Mouse (Mus musculus): ENCODE measurements at regions not wholly inside any gene's neighbourhood (a gene's known extent, or its start where the extent isn't known, plus 50 kb on each side); places are given as distances from the start of the nearest gene placed in this dataset.

GRCm38 (mm10) chr10:51792030-51792429 is 114.5 kb downstream of the Rfx6 start:
- H3K9ac ChIP-seq (replicated peaks; ENCODE audit: low read length), result no peak overlapping the region
- DNase-seq (peak; percentile 78), ATAC-seq (ENCODE audit: low FRiP score, low TSS enrichment) (no peak)
- H3K27me3 ChIP-seq (ENCODE audit: control insufficient read depth, insufficient read depth, low read length), result no peaks in the 10 kb centered on the region
- H3K4me1 ChIP-seq (ENCODE audit: control insufficient read depth, insufficient read depth, low read length), result no peaks in the 10 kb centered on the region
- WGBS, result 0% methylated on average over 1 of the region's 1 CpGs
- H3K27ac ChIP-seq (replicated peaks; ENCODE audit: low read depth, low read length), result no peak overlapping the region
- no peak overlapping the region for H3K4me2 ChIP-seq (ENCODE audit: low read length)
- no peaks in the 10 kb centered on the region for H3K36me3 ChIP-seq (ENCODE audit: control insufficient read depth, insufficient read depth, low read length)
- H3K9me3 ChIP-seq (ENCODE audit: control insufficient read depth, low read length), result no peaks in the 10 kb centered on the region
- H3K4me3 ChIP-seq (replicated peaks; ENCODE audit: low read depth, low read length), result no peak overlapping the region

GRCm38 (mm10) chr10:51793876-51794275 is 116.3 kb downstream of the Rfx6 start:
- H3K4me2 ChIP-seq (ENCODE audit: low read length), result no peak overlapping the region
- H3K27ac ChIP-seq (replicated peaks; ENCODE audit: low read depth, low read length), result no peak overlapping the region
- H3K36me3 ChIP-seq (ENCODE audit: control insufficient read depth, insufficient read depth, low read length), result no peaks in the 10 kb centered on the region
- DNase-seq, result no peak
- no peaks in the 10 kb centered on the region for H3K9me3 ChIP-seq (ENCODE audit: control insufficient read depth, low read length)
- H3K9ac ChIP-seq (replicated peaks; ENCODE audit: low read length), result no peak overlapping the region
- H3K4me1 ChIP-seq (ENCODE audit: control insufficient read depth, insufficient read depth, low read length), result no peaks in the 10 kb centered on the region
- 92% methylated on average over 7 of the region's 7 CpGs for WGBS
- no peak for ATAC-seq (ENCODE audit: low FRiP score, low TSS enrichment)
- no peaks in the 10 kb centered on the region for H3K27me3 ChIP-seq (ENCODE audit: control insufficient read depth, insufficient read depth, low read length)
- no peak overlapping the region for H3K4me3 ChIP-seq (replicated peaks; ENCODE audit: low read depth, low read length)

- no peak for DNase-seq
Observed at GRCm38 (mm10) chr10:51816626-51817025, 139.1 kb downstream of the Rfx6 start.

GRCm38 (mm10) chr10:51823900-51824299 is 146.3 kb downstream of the Rfx6 start:
- DNase-seq (no peak), ATAC-seq (ENCODE audit: low FRiP score, low TSS enrichment) (no peak)
- WGBS, result 94% methylated on average over 2 of the region's 2 CpGs
- H3K27me3 ChIP-seq (ENCODE audit: control insufficient read depth, insufficient read depth, low read length), result no peaks in the 10 kb centered on the region
- H3K27ac ChIP-seq (replicated peaks; ENCODE audit: low read depth, low read length), result no peak overlapping the region
- no peaks in the 10 kb centered on the region for H3K4me1 ChIP-seq (ENCODE audit: control insufficient read depth, insufficient read depth, low read length)
- H3K36me3 ChIP-seq (ENCODE audit: control insufficient read depth, insufficient read depth, low read length), result no peaks in the 10 kb centered on the region
- no peak overlapping the region for H3K4me2 ChIP-seq (ENCODE audit: low read length)
- no peaks in the 10 kb centered on the region for H3K9me3 ChIP-seq (ENCODE audit: control insufficient read depth, low read length)
- H3K9ac ChIP-seq (replicated peaks; ENCODE audit: low read length), result no peak overlapping the region
- no peak overlapping the region for H3K4me3 ChIP-seq (replicated peaks; ENCODE audit: low read depth, low read length)

More at GRCm38 (mm10) chr10:51816626-51817025, 139.1 kb downstream of the Rfx6 start:
- H3K36me3 ChIP-seq (ENCODE audit: control insufficient read depth, insufficient read depth, low read length), result no peaks in the 10 kb centered on the region
- H3K9me3 ChIP-seq (ENCODE audit: control insufficient read depth, low read length), result no peaks in the 10 kb centered on the region
- H3K27ac ChIP-seq (replicated peaks; ENCODE audit: low read depth, low read length), result no peak overlapping the region
- 41% methylated on average over 1 of the region's 1 CpGs for WGBS
- no peak overlapping the region for H3K4me2 ChIP-seq (ENCODE audit: low read length)
- H3K27me3 ChIP-seq (ENCODE audit: control insufficient read depth, insufficient read depth, low read length), result no peaks in the 10 kb centered on the region
- no peak for ATAC-seq (ENCODE audit: low FRiP score, low TSS enrichment)
- no peaks in the 10 kb centered on the region for H3K4me1 ChIP-seq (ENCODE audit: control insufficient read depth, insufficient read depth, low read length)
- H3K4me3 ChIP-seq (replicated peaks; ENCODE audit: low read depth, low read length), result no peak overlapping the region
- no peak overlapping the region for H3K9ac ChIP-seq (replicated peaks; ENCODE audit: low read length)

- H3K27me3 ChIP-seq (ENCODE audit: control insufficient read depth, insufficient read depth, low read length), result no peaks in the 10 kb centered on the region
- no peak overlapping the region for H3K4me2 ChIP-seq (ENCODE audit: low read length)
- H3K4me1 ChIP-seq (ENCODE audit: control insufficient read depth, insufficient read depth, low read length), result no peaks in the 10 kb centered on the region
- no peaks in the 10 kb centered on the region for H3K9me3 ChIP-seq (ENCODE audit: control insufficient read depth, low read length)
- 46% methylated on average over 6 of the region's 6 CpGs for WGBS
- no peaks in the 10 kb centered on the region for H3K36me3 ChIP-seq (ENCODE audit: control insufficient read depth, insufficient read depth, low read length)
- DNase-seq (peak; percentile 15), ATAC-seq (ENCODE audit: low FRiP score, low TSS enrichment) (no peak)
- no peak overlapping the region for H3K4me3 ChIP-seq (replicated peaks; ENCODE audit: low read depth, low read length)
- H3K9ac ChIP-seq (replicated peaks; ENCODE audit: low read length), result no peak overlapping the region
- H3K27ac ChIP-seq (replicated peaks; ENCODE audit: low read depth, low read length), result no peak overlapping the region
Observed at GRCm38 (mm10) chr10:51826431-51826964, 148.9 kb downstream of the Rfx6 start.

GRCm38 (mm10) chr10:51832459-51832858 is 154.9 kb downstream of the Rfx6 start:
- WGBS, result 67% methylated on average over 4 of the region's 4 CpGs
- no peaks in the 10 kb centered on the region for H3K36me3 ChIP-seq (ENCODE audit: control insufficient read depth, insufficient read depth, low read length)
- no peak for DNase-seq
- no peak overlapping the region for H3K4me2 ChIP-seq (ENCODE audit: low read length)
- no peak overlapping the region for H3K4me3 ChIP-seq (replicated peaks; ENCODE audit: low read depth, low read length)
- H3K27me3 ChIP-seq (ENCODE audit: control insufficient read depth, insufficient read depth, low read length), result no peaks in the 10 kb centered on the region
- H3K27ac ChIP-seq (replicated peaks; ENCODE audit: low read depth, low read length), result no peak overlapping the region
- H3K4me1 ChIP-seq (ENCODE audit: control insufficient read depth, insufficient read depth, low read length), result no peaks in the 10 kb centered on the region
- no peaks in the 10 kb centered on the region for H3K9me3 ChIP-seq (ENCODE audit: control insufficient read depth, low read length)
- H3K9ac ChIP-seq (replicated peaks; ENCODE audit: low read length), result no peak overlapping the region
- no peak for ATAC-seq (ENCODE audit: low FRiP score, low TSS enrichment)

GRCm38 (mm10) chr10:51843099-51843498 is 165.5 kb downstream of the Rfx6 start:
- DNase-seq, result no peak
- H3K27me3 ChIP-seq (ENCODE audit: control insufficient read depth, insufficient read depth, low read length), result no peaks in the 10 kb centered on the region
- no peaks in the 10 kb centered on the region for H3K36me3 ChIP-seq (ENCODE audit: control insufficient read depth, insufficient read depth, low read length)
- H3K9me3 ChIP-seq (ENCODE audit: control insufficient read depth, low read length), result no peaks in the 10 kb centered on the region
- ATAC-seq (ENCODE audit: low FRiP score, low TSS enrichment), result no peak
- no peak overlapping the region for H3K4me3 ChIP-seq (replicated peaks; ENCODE audit: low read depth, low read length)
- no peak overlapping the region for H3K4me2 ChIP-seq (ENCODE audit: low read length)
- H3K9ac ChIP-seq (replicated peaks; ENCODE audit: low read length), result no peak overlapping the region
- WGBS, result 83% methylated on average over 1 of the region's 1 CpGs
- H3K4me1 ChIP-seq (ENCODE audit: control insufficient read depth, insufficient read depth, low read length), result no peaks in the 10 kb centered on the region
- H3K27ac ChIP-seq (replicated peaks; ENCODE audit: low read depth, low read length), result no peak overlapping the region

GRCm38 (mm10) chr10:51846287-51846686 is 168.7 kb downstream of the Rfx6 start:
- DNase-seq (no peak), ATAC-seq (ENCODE audit: low FRiP score, low TSS enrichment) (no peak)
- Histone ChIP-seq H3K4me1 (ENCODE audit: control insufficient read depth, insufficient read depth, low read length) (no peaks in the 10 kb centered on the region), H3K9me3 (ENCODE audit: control insufficient read depth, low read length) (no peaks in the 10 kb centered on the region), H3K4me2 (ENCODE audit: low read length) (no peak overlapping the region), H3K36me3 (ENCODE audit: control insufficient read depth, insufficient read depth, low read length) (no peaks in the 10 kb centered on the region), H3K27me3 (ENCODE audit: control insufficient read depth, insufficient read depth, low read length) (no peaks in the 10 kb centered on the region), H3K27ac (replicated peaks; ENCODE audit: low read depth, low read length) (no peak overlapping the region), H3K4me3 (replicated peaks; ENCODE audit: low read depth, low read length) (no peak overlapping the region), H3K9ac (replicated peaks; ENCODE audit: low read length) (no peak overlapping the region)
- WGBS, result 88% methylated on average over 4 of the region's 4 CpGs

GRCm38 (mm10) chr10:51869409-51869808 is 152.9 kb upstream of the Vgll2 start:
- no peak overlapping the region for H3K4me2 ChIP-seq (ENCODE audit: low read length)
- no peaks in the 10 kb centered on the region for H3K4me1 ChIP-seq (ENCODE audit: control insufficient read depth, insufficient read depth, low read length)
- no peak overlapping the region for H3K27ac ChIP-seq (replicated peaks; ENCODE audit: low read depth, low read length)
- no peaks in the 10 kb centered on the region for H3K9me3 ChIP-seq (ENCODE audit: control insufficient read depth, low read length)
- no peak for ATAC-seq (ENCODE audit: low FRiP score, low TSS enrichment)
- no peak overlapping the region for H3K4me3 ChIP-seq (replicated peaks; ENCODE audit: low read depth, low read length)
- H3K9ac ChIP-seq (replicated peaks; ENCODE audit: low read length), result no peak overlapping the region
- WGBS, result 82% methylated on average over 3 of the region's 3 CpGs
- H3K36me3 ChIP-seq (ENCODE audit: control insufficient read depth, insufficient read depth, low read length), result no peaks in the 10 kb centered on the region
- H3K27me3 ChIP-seq (ENCODE audit: control insufficient read depth, insufficient read depth, low read length), result no peaks in the 10 kb centered on the region
- DNase-seq, result no peak
